In the genomic region with DNA sequence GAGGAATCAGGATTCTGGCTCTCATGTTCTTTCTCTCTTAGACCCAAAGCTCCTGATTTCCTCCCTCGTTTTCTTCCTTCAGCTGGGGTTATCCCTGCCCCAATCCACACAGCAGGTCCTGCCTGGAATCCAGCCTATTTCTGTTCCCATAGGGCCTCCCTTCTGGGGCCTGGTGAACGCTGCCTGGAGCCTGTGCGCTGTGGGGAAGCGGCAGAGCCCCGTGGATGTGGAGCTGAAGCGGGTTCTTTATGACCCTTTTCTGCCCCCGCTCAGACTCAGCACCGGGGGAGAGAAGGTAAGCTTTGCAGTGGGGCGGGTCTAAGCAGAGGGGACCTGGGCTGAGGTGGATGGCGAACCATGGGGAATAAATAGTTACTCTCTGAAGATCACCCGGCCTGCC, we compare ENCODE assay signal across 9 mouse cellular contexts. TPM values are rescaled to one million over a fixed set of nuclear protein-coding genes. Genes with fewer than 3 reads are reported as not detected.
DNase-seq lines count a peak whose midpoint lies in the region; ATAC-seq and TF ChIP-seq lines count a peak whose summit lies in the region.
"Had no signal": no experiment of that assay in that cellular context is flagged by ENCODE, and none has a peak within 500 bp of the region (broad histone marks: within the 10 kb centered on the region; RNA-seq: fewer than 3 reads in every experiment).

No protein-coding gene starts in this region.

- peaks cover 17% of the 10 kb centered on the region for H3K4me1 ChIP-seq in forebrain, embryonic 11.5 days (replicated peaks; ENCODE audit: control insufficient read depth, insufficient read depth, low read length)
- peaks cover 35% of the 10 kb centered on the region for H3K4me1 ChIP-seq in hindbrain, embryonic 16.5 days (ENCODE audit: control insufficient read depth, insufficient read depth, low read depth, low read length)
- peaks cover 32% of the 10 kb centered on the region for H3K4me1 ChIP-seq in olfactory bulb, adult 2 months (ENCODE audit: control insufficient read depth, insufficient read depth, low read length)

- peak overlapping the region; percentile 3; the same call in 1 of the 2 replicates for H3K4me2 ChIP-seq in forebrain, embryonic 11.5 days (ENCODE audit: low read depth, low read length, severe bottlenecking)
- H3K4me2 ChIP-seq in hindbrain, embryonic 16.5 days (ENCODE audit: low read length), result peak overlapping the region; percentile 62

- H3K9me3 ChIP-seq in forebrain, embryonic 11.5 days (ENCODE audit: control insufficient read depth, low read length), result no peaks in the 10 kb centered on the region
- H3K9me3 ChIP-seq in hindbrain, embryonic 16.5 days (ENCODE audit: control insufficient read depth, low read length), result no peaks in the 10 kb centered on the region

- peak overlapping the region; percentile 98 for H3K27ac ChIP-seq in layer of hippocampus, adult 2 months
- H3K27ac ChIP-seq in forebrain, embryonic 11.5 days (ENCODE audit: low read depth, low read length), result no peak overlapping the region
- H3K27ac ChIP-seq in hindbrain, embryonic 16.5 days (ENCODE audit: low read depth, low read length), result peak overlapping the region; percentile 85
- H3K27ac ChIP-seq in olfactory bulb, adult 2 months (ENCODE audit: insufficient read depth, low read depth, low read length), result peak overlapping the region; percentile 76

- no peak for ATAC-seq in forebrain, embryonic 11.5 days (replicated peaks; ENCODE audit: low FRiP score)
- ATAC-seq in hindbrain, embryonic 16.5 days, result no peak
- ATAC-seq in megakaryocyte-erythroid progenitor cell, adult 5-6 weeks (replicated peaks; ENCODE audit: low FRiP score, low TSS enrichment, poor library complexity, severe bottlenecking), result no peak

- TF ChIP-seq POLR2A in olfactory bulb, adult 2 months (IDR thresholded peaks at IDR 0.05; ENCODE audit: insufficient read depth, low read depth, low read length), result no peak

- TF ChIP-seq CTCF in layer of hippocampus, adult 2 months (conservative IDR thresholded peaks at IDR 0.05), result no peak
- TF ChIP-seq CTCF in olfactory bulb, adult 2 months (IDR thresholded peaks at IDR 0.05; ENCODE audit: insufficient read depth, low read depth, low read length), result no peak

- H3K4me3 ChIP-seq in layer of hippocampus, adult 2 months, result peak overlapping the region; percentile 57
- no peak overlapping the region for H3K4me3 ChIP-seq in forebrain, embryonic 11.5 days (ENCODE audit: low read depth, low read length)
- peak overlapping the region; percentile 63 for H3K4me3 ChIP-seq in hindbrain, embryonic 16.5 days (ENCODE audit: low read length)
- peak overlapping the region; percentile 50 for H3K4me3 ChIP-seq in olfactory bulb, adult 2 months (ENCODE audit: insufficient read depth, low read depth, low read length)

- no peak for DNase-seq in layer of hippocampus, adult 2 months (ENCODE audit: low spot score in 2 of 2)
- DNase-seq in layer of hippocampus, postnatal 25 days (ENCODE audit: extremely low spot score in 1 of 2, low spot score in 1 of 2), result no peak
- peak; percentile 56 for DNase-seq in forebrain, embryonic 11.5 days (ENCODE audit: low spot score)
- no peak for DNase-seq in layer of hippocampus, adult 9-11 months

- H3K9ac ChIP-seq in forebrain, embryonic 11.5 days (ENCODE audit: low read length), result peak overlapping the region; percentile 4; the same call in 1 of the 2 replicates
- H3K9ac ChIP-seq in hindbrain, embryonic 16.5 days (ENCODE audit: low read depth, low read length), result peak overlapping the region; percentile 54

- WGBS in forebrain, embryonic 11.5 days, result 28% methylated on average over 11 of the region's 11 CpGs
- WGBS in hindbrain, embryonic 16.5 days, result 30% methylated on average over 11 of the region's 11 CpGs
- 23% methylated on average over 11 of the region's 11 CpGs for WGBS in olfactory bulb, adult 2 months

- no peaks in the 10 kb centered on the region for H3K36me3 ChIP-seq in forebrain, embryonic 11.5 days (ENCODE audit: control insufficient read depth, insufficient read depth, low read length)
- H3K36me3 ChIP-seq in hindbrain, embryonic 16.5 days (ENCODE audit: control insufficient read depth, insufficient read depth, low read length), result no peaks in the 10 kb centered on the region

- peaks cover 20% of the 10 kb centered on the region for H3K27me3 ChIP-seq in forebrain, embryonic 11.5 days (ENCODE audit: control insufficient read depth, insufficient read depth, low read length)
- H3K27me3 ChIP-seq in hindbrain, embryonic 16.5 days (replicated peaks; ENCODE audit: control insufficient read depth, insufficient read depth, low read length), result 0 out of 2 replicates have a peak, but pooled peaks cover 2% of the 10 kb centered on the region

RNA-seq across cellular contexts. Expression of a gene that starts 1.4 kb away (rescaled TPM):
- total RNA-seq in layer of hippocampus, adult 2 months (2021), result 100 to 1,000 TPM; 184 to 211 TPM
- 100 to 1,000 TPM; 164 to 190 TPM for total RNA-seq in layer of hippocampus, postnatal 25 days (2021)
- 3.6 and 4.1 TPM in 2 replicates for polyA plus RNA-seq in forebrain, embryonic 11.5 days (2014; fragmentation: Nextera tagmentation; extraction: Ambion mirVana)
- 63.8 and 68.2 TPM in 2 replicates for polyA plus RNA-seq in hindbrain, embryonic 16.5 days (2015; fragmentation: Nextera tagmentation; extraction: Ambion mirVana)
- not detected in 2 replicates for polyA plus RNA-seq in olfactory bulb, adult 2 months (2012; ENCODE audit: insufficient read depth, insufficient read length, low replicate concordance, missing spikeins)
- total RNA-seq in megakaryocyte-erythroid progenitor cell, adult 5-6 weeks (2014; fragmentation: Nextera tagmentation), result not detected in 2 replicates
- total RNA-seq in megakaryocyte-erythroid progenitor cell, adult 5-6 weeks (2017), result not detected in 2 replicates
- total RNA-seq: neutrophil, adult 5-6 weeks had no signal

RNA-seq across cellular contexts. Expression of a gene that starts 3.8 kb away (rescaled TPM):
- total RNA-seq in layer of hippocampus, adult 2 months (2021), result 10 to 100 TPM; 69.2 to 72.8 TPM
- 10 to 100 TPM; 65.3 to 80.4 TPM for total RNA-seq in layer of hippocampus, postnatal 25 days (2021)
- 2.9 and 3.3 TPM in 2 replicates for polyA plus RNA-seq in forebrain, embryonic 11.5 days (2014; fragmentation: Nextera tagmentation; extraction: Ambion mirVana)
- polyA plus RNA-seq in hindbrain, embryonic 16.5 days (2015; fragmentation: Nextera tagmentation; extraction: Ambion mirVana), result 3.2 and 3.3 TPM in 2 replicates
- polyA plus RNA-seq in olfactory bulb, adult 2 months (2012; ENCODE audit: insufficient read depth, insufficient read length, low replicate concordance, missing spikeins), result 386 TPM in 1 of 2 replicates, not detected in the other
- total RNA-seq in megakaryocyte-erythroid progenitor cell, adult 5-6 weeks (2014; fragmentation: Nextera tagmentation), result 7.1 and 9.1 TPM in 2 replicates
- 5.6 and 6.2 TPM in 2 replicates for total RNA-seq in megakaryocyte-erythroid progenitor cell, adult 5-6 weeks (2017)

RNA-seq across cellular contexts. Expression of a gene that starts 6.9 kb away (rescaled TPM):
- 1 to 10 TPM; 2.2 to 2.3 TPM for total RNA-seq in layer of hippocampus, adult 2 months (2021)
- under 1 TPM; 0.80 to 0.86 TPM for total RNA-seq in layer of hippocampus, postnatal 25 days (2021)
- polyA plus RNA-seq in forebrain, embryonic 11.5 days (2014; fragmentation: Nextera tagmentation; extraction: Ambion mirVana), result 0.39 and 0.52 TPM in 2 replicates
- 0.43 and 0.45 TPM in 2 replicates for polyA plus RNA-seq in hindbrain, embryonic 16.5 days (2015; fragmentation: Nextera tagmentation; extraction: Ambion mirVana)
- polyA plus RNA-seq in olfactory bulb, adult 2 months (2012; ENCODE audit: insufficient read depth, insufficient read length, low replicate concordance, missing spikeins), result not detected in 2 replicates
- total RNA-seq in megakaryocyte-erythroid progenitor cell, adult 5-6 weeks (2014; fragmentation: Nextera tagmentation), result not detected in 2 replicates
- total RNA-seq in megakaryocyte-erythroid progenitor cell, adult 5-6 weeks (2017), result not detected in 2 replicates
- total RNA-seq: hematopoietic stem cell, adult 5-6 weeks had no signal

RNA-seq across cellular contexts. Expression of a gene that starts 14.2 kb away (rescaled TPM):
- 100 to 1,000 TPM; 342 to 353 TPM for total RNA-seq in layer of hippocampus, adult 2 months (2021)
- 100 to 1,000 TPM; 342 to 393 TPM for total RNA-seq in layer of hippocampus, postnatal 25 days (2021)
- polyA plus RNA-seq in forebrain, embryonic 11.5 days (2014; fragmentation: Nextera tagmentation; extraction: Ambion mirVana), result 936 and 958 TPM in 2 replicates
- 508 and 537 TPM in 2 replicates for polyA plus RNA-seq in hindbrain, embryonic 16.5 days (2015; fragmentation: Nextera tagmentation; extraction: Ambion mirVana)
- not detected in 2 replicates for polyA plus RNA-seq in olfactory bulb, adult 2 months (2012; ENCODE audit: insufficient read depth, insufficient read length, low replicate concordance, missing spikeins)
- total RNA-seq in megakaryocyte-erythroid progenitor cell, adult 5-6 weeks (2014; fragmentation: Nextera tagmentation), result 2,679 and 3,223 TPM in 2 replicates
- 1,594 and 2,062 TPM in 2 replicates for total RNA-seq in megakaryocyte-erythroid progenitor cell, adult 5-6 weeks (2017)

RNA-seq across cellular contexts. Expression of a gene that starts 16.7 kb away (rescaled TPM):
- total RNA-seq in layer of hippocampus, adult 2 months (2021), result 10 to 100 TPM; 32.3 to 35.8 TPM
- 10 to 100 TPM; 33.7 to 34.7 TPM for total RNA-seq in layer of hippocampus, postnatal 25 days (2021)
- polyA plus RNA-seq in forebrain, embryonic 11.5 days (2014; fragmentation: Nextera tagmentation; extraction: Ambion mirVana), result 27.0 and 27.9 TPM in 2 replicates
- 23.9 and 28.3 TPM in 2 replicates for polyA plus RNA-seq in hindbrain, embryonic 16.5 days (2015; fragmentation: Nextera tagmentation; extraction: Ambion mirVana)
- polyA plus RNA-seq in olfactory bulb, adult 2 months (2012; ENCODE audit: insufficient read depth, insufficient read length, low replicate concordance, missing spikeins), result not detected in 2 replicates
- total RNA-seq in megakaryocyte-erythroid progenitor cell, adult 5-6 weeks (2014; fragmentation: Nextera tagmentation), result 16.3 and 19.8 TPM in 2 replicates
- 7.5 and 7.8 TPM in 2 replicates for total RNA-seq in megakaryocyte-erythroid progenitor cell, adult 5-6 weeks (2017)

Comparison
In these comparisons a context has a peak if more than half of its experiments do, and no peak if none do; other contexts are left out.
1. RNA of a gene that starts 1.4 kb away (total RNA-seq): 184 to 211 TPM in layer of hippocampus, adult 2 months and 164 to 190 TPM in layer of hippocampus, postnatal 25 days; not detected in megakaryocyte-erythroid progenitor cell, adult 5-6 weeks; every median in the first group is over 100 times any median in the second.
2. RNA of a gene that starts 3.8 kb away (total RNA-seq): 65.3 to 80.4 TPM in layer of hippocampus, postnatal 25 days and 69.2 to 72.8 TPM in layer of hippocampus, adult 2 months; 5.6 to 9.1 TPM in megakaryocyte-erythroid progenitor cell, adult 5-6 weeks; every median in the first group is over 4 times any median in the second.